Mouse (Mus musculus) thymus, adult 2 months (tissue): ENCODE results near the gene Pold2. TPM values are rescaled to one million over a fixed set of nuclear protein-coding genes. Genes with fewer than 3 reads are reported as not detected.
A peak's percentile ranks its signal among the peaks of the same experiment; 100 is the strongest.

Experiments
- DNase-seq: peaks from one replicate; pipeline ENCODE4 v3.0.0; 2021
- H3K27ac ChIP-seq: fragments of 200-500 bp; 2 replicates; pipeline ENCODE4 v1.5.1; 2012; ENCODE audit warnings: low read length, control low read depth; ENCODE audit not compliant: control insufficient read depth, insufficient read depth
- H3K27me3 ChIP-seq: fragments of 200-500 bp; 2 replicates; pipeline ENCODE4 v1.6.1; 2012; ENCODE audit warnings: mild to moderate bottlenecking, low read length, moderate library complexity, mixed read lengths; ENCODE audit not compliant: control insufficient read depth, insufficient read depth
- H3K36me3 ChIP-seq: fragments of 200-500 bp; 2 replicates; pipeline ENCODE4 v1.6.1; 2012; ENCODE audit warnings: mild to moderate bottlenecking, low read length, moderate library complexity; ENCODE audit not compliant: control insufficient read depth, insufficient read depth
- H3K4me1 ChIP-seq: fragments of 200-500 bp; replicated peaks from 2 replicates; pipeline ENCODE4 v1.6.1; 2012; ENCODE audit warnings: low read length; ENCODE audit not compliant: control insufficient read depth, insufficient read depth
- H3K4me3 ChIP-seq: fragments of 200-500 bp; 2 replicates; pipeline ENCODE4 v1.5.1; 2012; ENCODE audit warnings: mild to moderate bottlenecking, low read length, control low read depth, moderate library complexity; ENCODE audit not compliant: control insufficient read depth, insufficient read depth
- CTCF ChIP-seq: fragments of 200-500 bp; IDR thresholded peaks from 2 replicates; pipeline ENCODE4 v1.5.1; 2012; ENCODE audit warnings: mild to moderate bottlenecking, control low read depth, low read length, moderate library complexity, borderline replicate concordance; ENCODE audit not compliant: control insufficient read depth, poor library complexity, insufficient read depth; ENCODE audit errors: extremely low read depth
- POLR2A ChIP-seq: fragments of 200-500 bp; IDR thresholded peaks from 2 replicates; pipeline ENCODE4 v1.6.1; 2012; ENCODE audit warnings: mild to moderate bottlenecking, low read length, control low read depth, moderate library complexity; ENCODE audit not compliant: control insufficient read depth, poor library complexity, insufficient read depth; ENCODE audit errors: extremely low read depth
- WGBS: fragments of 180-500 bp; shearing (Covaris S2); methylation state at CpG from one replicate; pipeline ENCODE4 v1.1.7; 2018; 5-methylcytosine and 5-hydroxymethylcytosine counted together
- polyA plus RNA-seq: library from polyadenylated mRNA; depleted of rRNA; stranded (reverse); fragments of >200 nt; gene quantifications from 2 replicates; pipeline ENCODE4 v1.2.3, GENCODE M21; 2012

Gene Pold2
- polyA plus RNA-seq, 1 experiment = 309 TPM

DNA sequence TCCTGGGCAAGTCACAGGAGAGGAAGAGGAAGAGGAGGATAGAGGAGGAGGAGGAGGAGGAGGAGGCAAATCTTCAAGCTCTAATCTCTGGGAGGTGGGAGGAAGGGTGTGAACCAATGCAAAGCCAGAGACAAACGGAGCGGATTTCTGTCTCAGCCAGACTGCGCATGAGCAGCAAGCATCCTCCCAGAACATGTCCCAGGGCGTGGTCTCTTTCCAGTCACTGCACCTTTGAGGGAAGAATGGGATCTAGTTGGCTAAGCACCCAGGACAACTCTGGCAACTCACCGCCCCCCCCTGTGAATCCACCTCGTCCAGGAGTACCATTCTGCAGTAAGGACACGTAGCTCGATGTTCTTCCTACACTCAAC, 38.1 kb upstream of the Pold2 start:
- Histone ChIP-seq H3K4me3 (no peak overlapping the region), H3K27me3 (no peaks in the 10 kb centered on the region), H3K4me1 (peaks cover 8% of the 10 kb centered on the region; the same call in 1 of the 2 replicates), H3K36me3 (no peaks in the 10 kb centered on the region), H3K27ac (no peak overlapping the region)
- TF ChIP-seq CTCF (no peak), POLR2A (no peak)
- WGBS = 90% methylated on average over 8 of the region's 8 CpGs
- DNase-seq = no peak

GRCm38 (mm10) chr11:5915429-5916177, 37.5 kb upstream of the Pold2 start:
- Histone ChIP-seq H3K4me1 (peaks cover 8% of the 10 kb centered on the region; the same call in 1 of the 2 replicates), H3K36me3 (no peaks in the 10 kb centered on the region), H3K4me3 (no peak overlapping the region), H3K27ac (no peak overlapping the region), H3K27me3 (no peaks in the 10 kb centered on the region)
- no peak for TF ChIP-seq POLR2A
- no peak for TF ChIP-seq CTCF
- DNase-seq = no peak
- 78% methylated on average over 5 of the region's 5 CpGs for WGBS

GRCm38 (mm10) chr11:5914940-5915339, 36.8 kb upstream of the Pold2 start:
- 66% methylated on average over 5 of the region's 5 CpGs for WGBS
- DNase-seq = no peak
- 0 out of 2 replicates have a peak, but pooled peaks cover 3% of the 10 kb centered on the region for H3K4me1 ChIP-seq
- H3K36me3 ChIP-seq = no peaks in the 10 kb centered on the region
- H3K27me3 ChIP-seq = no peaks in the 10 kb centered on the region
- TF ChIP-seq CTCF (no peak), POLR2A (no peak)
- H3K4me3 ChIP-seq = no peak overlapping the region
- no peak overlapping the region for H3K27ac ChIP-seq

DNA sequence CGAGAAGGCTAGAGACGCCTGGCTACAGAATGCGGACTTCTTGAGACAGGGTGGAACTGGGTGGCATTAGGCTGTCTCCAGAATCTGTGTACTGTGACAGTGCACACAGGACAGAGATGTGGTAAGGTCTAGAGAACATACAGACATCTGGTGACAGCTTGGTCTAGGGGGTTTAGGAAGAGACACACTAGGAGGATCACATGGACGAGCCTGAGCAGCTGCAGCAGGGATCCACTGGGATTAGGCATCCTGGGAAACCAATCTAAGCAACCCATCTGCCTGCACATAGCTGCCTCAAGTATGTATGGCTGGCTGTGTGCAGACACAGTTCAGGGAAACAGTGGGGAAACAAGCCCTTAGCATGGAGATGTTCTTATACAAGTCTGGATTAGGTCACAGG, 35.8 kb upstream of the Pold2 start:
- Histone ChIP-seq H3K4me1 (no peaks in the 10 kb centered on the region), H3K27ac (no peak overlapping the region), H3K36me3 (no peaks in the 10 kb centered on the region), H3K27me3 (no peaks in the 10 kb centered on the region), H3K4me3 (no peak overlapping the region)
- no peak for DNase-seq
- WGBS = 69% methylated on average over 4 of the region's 4 CpGs
- TF ChIP-seq CTCF = no peak
- TF ChIP-seq POLR2A = no peak

- no peaks in the 10 kb centered on the region for H3K27me3 ChIP-seq
Observed at GRCm38 (mm10) chr11:5913256-5913655, 35.2 kb upstream of the Pold2 start.

GRCm38 (mm10) chr11:5912635-5913034, 34.5 kb upstream of the Pold2 start:
- H3K27ac ChIP-seq = no peak overlapping the region
- no peak overlapping the region for H3K4me3 ChIP-seq
- DNase-seq = peak; percentile 49
- WGBS = 33% methylated on average over 5 of the region's 5 CpGs
- H3K27me3 ChIP-seq = no peaks in the 10 kb centered on the region
- TF ChIP-seq CTCF (0 out of 2 replicates have a peak, but pooled peaks have one; percentile 39), POLR2A (no peak)
- H3K36me3 ChIP-seq = no peaks in the 10 kb centered on the region
- no peaks in the 10 kb centered on the region for H3K4me1 ChIP-seq

More at GRCm38 (mm10) chr11:5913256-5913655, 35.2 kb upstream of the Pold2 start:
- H3K4me1 ChIP-seq = no peaks in the 10 kb centered on the region
- H3K27ac ChIP-seq = no peak overlapping the region
- TF ChIP-seq POLR2A = no peak
- no peak for TF ChIP-seq CTCF
- DNase-seq = no peak
- H3K4me3 ChIP-seq = no peak overlapping the region
- WGBS = 82% methylated on average over 8 of the region's 8 CpGs
- no peaks in the 10 kb centered on the region for H3K36me3 ChIP-seq
